Mouse (Mus musculus): Measurements from ENCODE around the gene Slc34a2.

The Slc34a2 gene

DNA sequence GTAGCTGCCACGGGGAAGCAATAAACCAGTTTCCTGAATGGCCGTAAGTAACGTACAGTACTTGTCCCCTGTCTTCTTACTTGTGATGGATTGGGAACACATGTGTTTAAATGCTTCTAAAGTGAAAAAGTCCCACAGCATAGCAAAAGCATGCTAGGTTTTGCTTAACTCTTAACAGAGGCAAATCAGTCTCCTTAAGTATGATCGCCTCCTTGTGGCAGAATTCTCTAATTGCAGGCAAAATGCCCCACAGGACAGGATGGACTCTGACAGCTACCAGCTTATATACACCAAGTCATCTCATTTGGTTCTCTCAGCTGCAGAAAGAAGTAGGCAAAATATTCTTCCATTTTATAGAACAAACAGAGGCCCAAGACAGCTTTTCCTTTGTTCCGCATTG lies 75.1 kb downstream of the Slc34a2 start:
- DNase-seq = no peak

DNA sequence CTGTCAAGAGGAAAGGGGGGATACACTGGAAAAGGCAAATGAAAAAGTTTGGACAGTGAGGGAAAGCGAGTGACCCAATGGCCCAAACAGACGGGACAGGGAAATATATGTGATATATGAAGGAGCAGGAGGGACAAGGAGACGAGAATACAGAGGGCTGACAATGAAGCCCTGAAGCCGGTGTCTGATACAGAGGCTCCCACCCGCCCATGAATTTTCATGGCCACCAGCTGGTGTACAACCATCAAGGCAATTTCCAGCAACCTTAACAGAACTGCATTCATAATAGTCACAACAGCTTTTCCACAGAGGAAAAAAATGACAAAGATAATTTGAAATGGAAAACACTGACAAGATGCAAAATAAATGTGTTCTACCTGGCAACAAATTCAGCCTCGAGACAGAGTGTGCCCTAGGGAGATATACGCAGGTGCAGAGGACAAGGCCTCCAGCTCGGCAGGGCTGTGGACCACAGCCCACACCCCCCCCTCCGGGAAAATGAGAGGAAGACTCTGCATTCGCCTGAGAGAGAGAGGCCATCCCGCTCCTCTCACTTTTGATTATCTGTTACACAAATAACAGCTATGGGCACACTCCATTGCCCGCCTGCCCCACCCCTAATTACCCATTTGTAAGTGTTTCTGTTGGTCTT lies 76.9 kb downstream of the Slc34a2 start:
- DNase-seq = no peak

GRCm38 (mm10) chr5:53118212-53118611 lies 80.3 kb downstream of the Slc34a2 start:
- no peak for DNase-seq

GRCm38 (mm10) chr5:53119689-53120088 lies 81.8 kb downstream of the Slc34a2 start:
- DNase-seq = no peak
